1 mouse cellular context compared by ENCODE assay signal in genomic region chr6:123207187-123208076, GRCm38 (mm10).
A peak's percentile ranks its signal among the peaks of the same experiment; 100 is the strongest.
TF ChIP-seq lines count a peak whose summit lies in the region.

No protein-coding gene starts in this region.

TF ChIP-seq in MEL, 35 proteins besides CTCF, POLR2A, EP300 and RAD21 (continued from another document):
- TF ChIP-seq KAT2A (conservative IDR thresholded peaks at IDR 0.05; ENCODE audit: low read depth, low read length): no peak
- no peak for TF ChIP-seq ZKSCAN1 (IDR thresholded peaks at IDR 0.05; ENCODE audit: low read depth, low read length)
- no peak for TF ChIP-seq SIN3A (IDR thresholded peaks at IDR 0.05; ENCODE audit: low read length)
- TF ChIP-seq USF1 (IDR thresholded peaks at IDR 0.05; ENCODE audit: low read depth, low read length): peak; percentile 47; the same call in 1 of the 2 replicates
- no peak for TF ChIP-seq MYB (IDR thresholded peaks at IDR 0.05; ENCODE audit: low read depth, low read length)
- no peak for TF ChIP-seq NRF1 (IDR thresholded peaks at IDR 0.05; ENCODE audit: insufficient read depth, low read depth, low read length, poor library complexity, severe bottlenecking)
- peak; percentile 89 for TF ChIP-seq GABPA (IDR thresholded peaks at IDR 0.05; ENCODE audit: low read depth, low read length)
- no peak for TF ChIP-seq E2F4 (IDR thresholded peaks at IDR 0.05; ENCODE audit: borderline replicate concordance, low read depth, low read length)
- no peak for TF ChIP-seq NELFE (IDR thresholded peaks at IDR 0.05; ENCODE audit: low read depth, low read length)
- TF ChIP-seq MXI1 (IDR thresholded peaks at IDR 0.05; ENCODE audit: low read depth, low read length): no peak
- peak; percentile 77 for TF ChIP-seq MAFK (IDR thresholded peaks at IDR 0.05; ENCODE audit: borderline replicate concordance, low read depth, low read length)
- TF ChIP-seq POLR2AphosphoS5 (IDR thresholded peaks at IDR 0.05; ENCODE audit: borderline replicate concordance, low read depth, low read length): no peak
- TF ChIP-seq ETS1 (IDR thresholded peaks at IDR 0.05; ENCODE audit: low read depth, low read length): peak; percentile 44; the same call in 1 of the 2 replicates
